Mouse (Mus musculus): ENCODE measurements at regions not wholly inside any gene's neighbourhood (a gene's known extent, or its start where the extent isn't known, plus 50 kb on each side); places are given as distances from the start of the nearest gene placed in this dataset.

DNA sequence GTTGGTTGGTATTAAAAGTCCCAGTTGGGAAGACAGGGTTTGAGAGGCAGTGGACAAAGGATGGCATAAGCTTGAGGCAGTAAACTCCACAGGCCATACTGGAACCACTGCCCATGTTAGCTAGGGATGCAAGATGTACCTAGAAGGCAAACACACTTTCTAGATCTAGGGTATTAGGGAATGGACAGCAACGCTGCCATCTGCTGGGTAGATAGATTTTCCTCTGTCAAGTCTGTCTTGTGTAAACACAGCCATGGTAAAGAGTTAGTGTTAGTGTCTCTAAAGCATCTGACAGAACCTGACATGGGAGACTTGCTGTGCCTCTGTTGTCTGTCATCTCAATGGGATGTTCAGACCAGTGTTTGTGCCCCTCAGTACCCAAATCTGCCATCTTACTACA lies 573.5 kb upstream of the Adamts5 start:
- TF ChIP-seq CTCF (IDR thresholded peaks at IDR 0.05; ENCODE audit: control insufficient read depth, insufficient read depth, insufficient replicate concordance, low read depth, low read length) (no peak), POLR2A (IDR thresholded peaks at IDR 0.05; ENCODE audit: control insufficient read depth, low read depth, low read length) (no peak)
